Mouse (Mus musculus) MEL (cell line): ENCODE results near the gene AC124502.3. TPM values are rescaled to one million over a fixed set of nuclear protein-coding genes. Genes with fewer than 3 reads are reported as not detected.

ENCODE experiments used
- DNase-seq: peaks from one replicate; pipeline ENCODE4 v3.0.0; 2011; ENCODE audit warnings: low read depth, low spot score
- H3K27ac ChIP-seq: 2 replicates; pipeline ENCODE4 v1.5.1; 2012; ENCODE audit warnings: low read depth, mild to moderate bottlenecking, control low read depth, low read length, moderate library complexity; ENCODE audit not compliant: control insufficient read depth
- H3K27me3 ChIP-seq, 2 experiments: fragments of 150-350 bp in 1 of 2; sonication (generic) in 1 of 2; 2 replicates each; pipeline ENCODE4 v1.6.1; 2012; ENCODE audit warnings: low read length in 2 of 2, mild to moderate bottlenecking in 2 of 2, improper control_type of control experiment in 1 of 2, moderate library complexity in 1 of 2; ENCODE audit not compliant: insufficient read depth in 2 of 2, control insufficient read depth in 1 of 2
- H3K36me3 ChIP-seq, 2 experiments: 2 replicates each; pipeline ENCODE4 v1.6.1; 2012 to 2014; ENCODE audit warnings: low read length in 2 of 2, improper control_type of control experiment in 1 of 2, inconsistent platforms in 1 of 2, mild to moderate bottlenecking in 1 of 2; ENCODE audit not compliant: insufficient read depth in 2 of 2, control insufficient read depth in 1 of 2
- H3K4me1 ChIP-seq, 2 experiments: fragments of 150-350 bp in 1 of 2; sonication (generic) in 1 of 2; 2 replicates each; pipeline ENCODE4 v1.6.1; 2012; ENCODE audit warnings: low read length in 2 of 2, improper control_type of control experiment in 1 of 2, mild to moderate bottlenecking in 1 of 2; ENCODE audit not compliant: insufficient read depth in 2 of 2, control insufficient read depth in 1 of 2
- H3K4me3 ChIP-seq, 2 experiments: fragments of 150-350 bp in 1 of 2; sonication (generic) in 1 of 2; 2 replicates each; pipeline ENCODE4 v1.5.1; 2012; ENCODE audit warnings: low read depth in 2 of 2, low read length in 2 of 2, mild to moderate bottlenecking in 2 of 2, moderate library complexity in 2 of 2, control low read depth in 1 of 2, improper control_type of control experiment in 1 of 2; ENCODE audit not compliant: control insufficient read depth in 1 of 2, insufficient read depth in 1 of 2
- H3K79me2 ChIP-seq: 2 replicates; pipeline ENCODE4 v1.6.1; 2012; ENCODE audit warnings: mild to moderate bottlenecking, low read length, moderate library complexity; ENCODE audit not compliant: control insufficient read depth, poor library complexity, insufficient read depth
- H3K9ac ChIP-seq: 2 replicates; pipeline ENCODE4 v1.6.1; 2012; ENCODE audit warnings: low read depth, mild to moderate bottlenecking, control low read depth, low read length, moderate library complexity; ENCODE audit not compliant: control insufficient read depth, poor library complexity, severe bottlenecking
- H3K9me3 ChIP-seq: fragments of 150-350 bp; sonication (generic); replicated peaks from 2 replicates; pipeline ENCODE4 v1.6.1; 2012; ENCODE audit warnings: mild to moderate bottlenecking, low read length, improper control_type of control experiment, moderate library complexity; ENCODE audit not compliant: insufficient read depth
- CHD1 ChIP-seq: IDR thresholded peaks from 2 replicates; pipeline ENCODE4 v1.6.1; 2012; ENCODE audit warnings: low read depth, mild to moderate bottlenecking, inconsistent platforms, low read length, improper control_type of control experiment
- CHD2 ChIP-seq: IDR thresholded peaks from 2 replicates; pipeline ENCODE4 v1.6.1; 2011; ENCODE audit warnings: low read length, improper control_type of control experiment
- E2F4 ChIP-seq: IDR thresholded peaks from 2 replicates; pipeline ENCODE4 v1.6.1; 2011; ENCODE audit warnings: low read depth, low read length, improper control_type of control experiment, borderline replicate concordance
- ELF1 ChIP-seq: IDR thresholded peaks from 2 replicates; pipeline ENCODE4 v1.6.1; 2014; ENCODE audit warnings: low read depth, mild to moderate bottlenecking, inconsistent platforms, low read length, improper control_type of control experiment, moderate library complexity
- EP300 ChIP-seq, 2 experiments: IDR thresholded peaks; 2 replicates each; pipeline ENCODE4 v1.6.1; 2011; ENCODE audit warnings: improper control_type of control experiment in 2 of 2, low read length in 2 of 2, low read depth in 1 of 2, mild to moderate bottlenecking in 1 of 2
- ETS1 ChIP-seq: IDR thresholded peaks from 2 replicates; pipeline ENCODE4 v1.6.1; 2012; ENCODE audit warnings: low read depth, mild to moderate bottlenecking, inconsistent platforms, low read length, improper control_type of control experiment, moderate library complexity
- GATA1 ChIP-seq: IDR thresholded peaks from 2 replicates; pipeline ENCODE4 v1.6.1; 2011; ENCODE audit warnings: low read depth, low read length, improper control_type of control experiment
- HCFC1 ChIP-seq: IDR thresholded peaks from 2 replicates; pipeline ENCODE4 v1.6.1; 2012; ENCODE audit warnings: low read depth, mild to moderate bottlenecking, inconsistent platforms, low read length, improper control_type of control experiment, moderate library complexity
- MAFK ChIP-seq: IDR thresholded peaks from 2 replicates; pipeline ENCODE4 v1.6.1; 2011; ENCODE audit warnings: low read depth, mild to moderate bottlenecking, low read length, improper control_type of control experiment, borderline replicate concordance
- MYB ChIP-seq: IDR thresholded peaks from 2 replicates; pipeline ENCODE4 v1.6.1; 2011; ENCODE audit warnings: mild to moderate bottlenecking, low read depth, low read length, improper control_type of control experiment
- NELFE ChIP-seq: IDR thresholded peaks from 2 replicates; pipeline ENCODE4 v1.6.1; 2011; ENCODE audit warnings: low read depth, low read length, improper control_type of control experiment
- NRF1 ChIP-seq: IDR thresholded peaks from 2 replicates; pipeline ENCODE4 v1.6.1; 2014; ENCODE audit warnings: low read depth, mild to moderate bottlenecking, inconsistent platforms, low read length, improper control_type of control experiment, moderate library complexity; ENCODE audit not compliant: poor library complexity, insufficient read depth, severe bottlenecking
- POLR2A ChIP-seq, 2 experiments: IDR thresholded peaks; 2 replicates each; pipeline ENCODE4 v1.6.1; 2011 to 2012; ENCODE audit warnings: low read length in 2 of 2, mild to moderate bottlenecking in 2 of 2, control low read depth in 1 of 2, improper control_type of control experiment in 1 of 2, low read depth in 1 of 2, moderate library complexity in 1 of 2; ENCODE audit not compliant: control insufficient read depth in 1 of 2, insufficient read depth in 1 of 2, poor library complexity in 1 of 2
- POLR2AphosphoS2 ChIP-seq: IDR thresholded peaks from 2 replicates; pipeline ENCODE4 v1.6.1; 2011; ENCODE audit warnings: low read length, improper control_type of control experiment
- RAD21 ChIP-seq: IDR thresholded peaks from 2 replicates; pipeline ENCODE4 v1.6.1; 2011; ENCODE audit warnings: mild to moderate bottlenecking, low read depth, low read length, improper control_type of control experiment
- SIN3A ChIP-seq: IDR thresholded peaks from 2 replicates; pipeline ENCODE4 v1.6.1; 2012; ENCODE audit warnings: low read length, improper control_type of control experiment, inconsistent platforms
- SMC3 ChIP-seq: IDR thresholded peaks from 2 replicates; pipeline ENCODE4 v1.6.1; 2011; ENCODE audit warnings: low read depth, low read length, improper control_type of control experiment
- TBP ChIP-seq: IDR thresholded peaks from 2 replicates; pipeline ENCODE4 v1.8.0; 2011; ENCODE audit warnings: low read depth, low read length, improper control_type of control experiment
- TCF12 ChIP-seq: IDR thresholded peaks from 2 replicates; pipeline ENCODE4 v1.6.1; 2014; ENCODE audit warnings: low read depth, mild to moderate bottlenecking, inconsistent platforms, low read length, improper control_type of control experiment, moderate library complexity
- ZC3H11A ChIP-seq: IDR thresholded peaks from 2 replicates; pipeline ENCODE4 v1.6.1; 2012; ENCODE audit warnings: low read depth, mild to moderate bottlenecking, inconsistent platforms, low read length, improper control_type of control experiment
- ZKSCAN1 ChIP-seq: IDR thresholded peaks from 2 replicates; pipeline ENCODE4 v1.6.1; 2012; ENCODE audit warnings: low read depth, mild to moderate bottlenecking, inconsistent platforms, low read length, improper control_type of control experiment, moderate library complexity
- ZMIZ1 ChIP-seq: IDR thresholded peaks from 2 replicates; pipeline ENCODE4 v1.6.1; 2012; ENCODE audit warnings: low read depth, mild to moderate bottlenecking, inconsistent platforms, low read length, improper control_type of control experiment, moderate library complexity
- ZNF384 ChIP-seq: IDR thresholded peaks from 2 replicates; pipeline ENCODE4 v1.6.1; 2012; ENCODE audit warnings: low read depth, mild to moderate bottlenecking, inconsistent platforms, low read length, improper control_type of control experiment
- polyA plus RNA-seq, 2 experiments: library from polyadenylated mRNA; stranded (reverse) in 1 of 2; unstranded in 1 of 2; fragments of >175 nt in 1 of 2; fragments of >200 nt in 1 of 2; gene quantifications; 2 replicates each; pipeline versions ENCODE4 v1.2.1 to v1.2.4; 2012; ENCODE audit warnings: low replicate concordance in 2 of 2, low read depth in 1 of 2; ENCODE audit not compliant: insufficient read length in 2 of 2, insufficient read depth in 1 of 2, missing spikeins in 1 of 2
- total RNA-seq: library from RNA; depleted of rRNA; stranded (reverse); fragments of 300-350 nt; gene quantifications from 2 replicates; pipeline ENCODE4 v1.2.3, GENCODE M21; 2012

Gene AC124502.3
- total and polyA plus RNA-seq, 3 experiments = 0.75 to 2.1 TPM; not detected in 1

DNA sequence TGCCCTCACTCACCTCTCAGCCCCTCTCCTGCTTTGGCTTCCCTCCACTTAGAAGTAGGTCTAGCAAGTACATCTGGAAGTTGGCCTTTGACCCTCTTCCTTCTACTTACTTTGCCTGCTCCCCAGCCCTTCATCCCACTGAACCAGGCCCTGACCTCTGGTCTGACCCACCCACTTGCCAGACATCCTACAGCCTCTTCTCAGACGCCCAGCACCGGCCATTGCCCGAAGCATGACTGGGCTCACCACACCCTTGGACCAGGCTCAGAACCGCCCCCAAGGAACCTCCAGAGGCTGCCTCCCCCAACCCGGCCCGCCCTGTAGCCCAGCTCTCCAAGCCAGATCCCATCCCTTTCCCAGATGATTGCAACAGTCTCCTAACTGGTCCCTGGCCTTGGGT lies 23.8 kb downstream of the AC124502.3 start:
- Histone ChIP-seq H3K27me3 (no peaks in the 10 kb centered on the region), H3K4me3 (no peak overlapping the region), H3K79me2 (no peaks in the 10 kb centered on the region)
- no peak for DNase-seq
- TF ChIP-seq CHD1 (no peak), SIN3A (no peak)
- TF ChIP-seq, all 39 proteins: peak for 0
- Histone ChIP-seq H3K4me1 (peaks cover 0 to 37% of the 10 kb centered on the region in 2 experiments; a peak in 3 of 4 replicates), H3K9me3 (no peaks in the 10 kb centered on the region), H3K36me3 (peaks cover 0 to 15% of the 10 kb centered on the region in 2 experiments; a peak in 1 of 4 replicates), H3K27ac (no peak overlapping the region), H3K9ac (no peak overlapping the region)

DNA sequence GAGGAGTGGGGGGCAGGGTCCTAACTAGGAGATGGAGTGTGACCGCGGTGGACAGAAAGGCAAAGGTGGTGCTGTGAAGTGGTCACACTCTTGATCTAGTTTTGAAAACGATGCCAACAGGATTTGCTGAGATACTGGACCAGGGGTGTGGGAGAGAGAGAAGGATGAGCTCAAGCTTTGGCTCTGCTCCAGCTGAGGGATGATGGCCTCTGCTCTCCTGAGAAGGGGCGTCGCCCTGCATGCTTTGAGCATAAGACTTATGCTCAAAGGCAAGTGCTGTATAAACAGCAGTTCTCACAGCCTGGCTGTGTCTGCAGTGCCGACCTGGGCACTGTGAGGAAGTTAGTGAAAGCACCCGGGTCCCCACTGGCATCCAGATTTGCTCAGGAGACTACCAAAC lies 26.4 kb downstream of the AC124502.3 start:
- Histone ChIP-seq H3K4me1 (peaks cover 0 to 31% of the 10 kb centered on the region in 2 experiments; a peak in 3 of 4 replicates), H3K27me3 (no peaks in the 10 kb centered on the region), H3K27ac (no peak overlapping the region), H3K79me2 (no peaks in the 10 kb centered on the region; the same call in 1 of the 2 replicates), H3K36me3 (peaks cover 0 to 10% of the 10 kb centered on the region in 2 experiments; a peak in 1 of 4 replicates), H3K9me3 (no peaks in the 10 kb centered on the region), H3K9ac (no peak overlapping the region), H3K4me3 (no peak overlapping the region)
- no peak for TF ChIP-seq ZMIZ1
- TF ChIP-seq ZKSCAN1 = no peak
- no peak for TF ChIP-seq ELF1
- TF ChIP-seq HCFC1 = no peak
- no peak for TF ChIP-seq ETS1
- no peak for TF ChIP-seq ZNF384
- peak; percentile 66 for DNase-seq

DNA sequence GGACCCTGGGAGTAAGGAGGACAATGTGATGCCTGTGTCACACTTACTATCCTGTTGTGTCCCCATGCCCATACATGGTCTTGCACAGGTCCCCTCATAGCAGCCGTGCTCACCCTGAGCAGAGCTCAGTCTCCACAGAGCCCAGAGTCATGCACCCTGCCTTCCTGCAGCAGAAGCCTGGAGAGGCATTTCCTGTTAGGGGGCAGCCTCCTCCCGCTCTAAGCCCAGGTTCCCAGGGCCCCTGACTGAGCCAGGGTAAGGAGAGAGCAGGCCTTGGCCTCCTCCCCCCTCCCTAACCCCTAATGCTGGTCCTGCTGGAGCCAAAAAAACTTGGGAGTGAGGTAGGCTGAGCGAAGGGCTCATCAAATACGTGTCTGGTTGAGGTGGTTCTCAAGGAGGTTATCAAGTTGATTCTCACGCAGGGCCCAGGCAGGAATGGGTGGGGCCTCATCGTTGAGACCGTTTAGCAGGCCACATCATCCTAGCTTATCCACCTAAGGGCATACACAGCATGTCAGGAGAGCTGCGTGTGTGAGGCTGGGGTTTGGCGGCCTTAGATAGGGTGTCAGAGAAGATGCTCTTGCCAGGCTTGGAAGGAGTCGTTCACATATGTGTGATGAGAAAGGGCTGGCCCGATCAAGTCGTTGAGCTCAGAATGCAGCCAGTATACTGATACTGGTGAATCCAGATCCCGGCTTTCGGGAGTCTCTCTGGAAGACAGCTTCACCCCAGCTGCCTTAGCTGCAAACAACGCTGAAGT lies 28.5 kb downstream of the AC124502.3 start:
- Histone ChIP-seq H3K9ac (peak overlapping the region; percentile 70), H3K27ac (peak overlapping the region; percentile 72), H3K27me3 (no peaks in the 10 kb centered on the region), H3K9me3 (no peaks in the 10 kb centered on the region), H3K36me3 (peaks cover 0 to 4% of the 10 kb centered on the region in 2 experiments; a peak in 1 of 4 replicates), H3K4me3 (peak overlapping the region; percentile 38 to 62), H3K4me1 (peaks cover 5 to 31% of the 10 kb centered on the region in 2 experiments), H3K79me2 (peaks cover 2% of the 10 kb centered on the region; the same call in 1 of the 2 replicates)
- peak; percentile 92 for DNase-seq
- TF ChIP-seq ELF1 = no peak
- TF ChIP-seq CHD2 = no peak
- TF ChIP-seq NELFE = peak; percentile 76
- no peak for TF ChIP-seq RAD21
- no peak; the same call in 1 of the 2 replicates for TF ChIP-seq SIN3A
- TF ChIP-seq CHD1 = no peak
- TF ChIP-seq GATA1 = no peak
- peak; percentile 39 for TF ChIP-seq HCFC1
- peak; percentile 11 to 49; a peak in 2 of 4 replicates for TF ChIP-seq POLR2A (IDR thresholded peaks at IDR 0.05; ENCODE audit: control insufficient read depth in 1 of 2, insufficient read depth in 1 of 2, low read depth in 1 of 2, low read length in 2 of 2, poor library complexity in 1 of 2)
- peak; percentile 71; the same call in 1 of the 2 replicates for TF ChIP-seq MYB
- peak; percentile 8 to 64; a peak in 3 of 4 replicates for TF ChIP-seq EP300 (IDR thresholded peaks at IDR 0.05; ENCODE audit: low read depth in 1 of 2, low read length in 2 of 2)
- TF ChIP-seq ZMIZ1 = no peak
- TF ChIP-seq TCF12 = 0 out of 2 replicates have a peak, but pooled peaks have one; percentile 44
- TF ChIP-seq POLR2AphosphoS2 = peak; percentile 57; the same call in 1 of the 2 replicates
- no peak for TF ChIP-seq MAFK
- no peak for TF ChIP-seq ZNF384
- no peak for TF ChIP-seq ZC3H11A
- TF ChIP-seq E2F4 = 0 out of 2 replicates have a peak, but pooled peaks have one; percentile 30
- no peak for TF ChIP-seq SMC3
- TF ChIP-seq TBP = peak; percentile 41; the same call in 1 of the 2 replicates
- no peak for TF ChIP-seq ZKSCAN1
- peak; percentile 31; the same call in 1 of the 2 replicates for TF ChIP-seq NRF1
